Mouse (Mus musculus) small intestine, adult 2 months (tissue): ENCODE results near the gene Rwdd2b.

Source experiments
- CTCF ChIP-seq: fragments of 200-500 bp; IDR thresholded peaks from 2 replicates; pipeline ENCODE4 v1.5.1; 2012; ENCODE audit warnings: low read depth, mild to moderate bottlenecking, control low read depth, inconsistent platforms, low read length, moderate library complexity, mixed read lengths; ENCODE audit not compliant: insufficient replicate concordance, insufficient read length; ENCODE audit errors: extremely low read depth
- POLR2A ChIP-seq: fragments of 200-500 bp; IDR thresholded peaks from 2 replicates; pipeline ENCODE4 v1.6.1; 2012; ENCODE audit warnings: low read depth, mild to moderate bottlenecking, control low read depth, inconsistent platforms, low read length, moderate library complexity

DNA sequence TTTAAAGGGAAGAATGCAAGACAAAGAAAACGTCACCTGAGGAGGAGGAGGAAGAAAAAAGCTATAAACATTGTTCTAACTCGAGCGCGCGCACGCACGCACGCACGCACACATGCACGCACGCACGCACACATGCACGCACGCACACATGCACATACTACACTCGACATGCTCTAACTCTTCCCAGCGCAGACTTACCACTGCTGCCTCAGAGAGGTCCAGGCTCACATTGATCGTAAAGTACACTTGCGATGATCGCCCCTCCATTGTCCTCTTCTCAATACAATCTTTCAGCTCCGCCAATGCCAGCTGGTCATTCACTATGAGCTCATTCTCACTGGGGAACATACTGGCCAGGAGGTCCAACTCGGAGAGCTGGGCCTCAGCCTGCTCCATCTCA lies 3.3 kb downstream of the Rwdd2b start:
- TF ChIP-seq CTCF (no peak), POLR2A (no peak)
